Mouse (Mus musculus): ENCODE results near the gene Carns1. TPM values are rescaled to one million over a fixed set of nuclear protein-coding genes. Genes with fewer than 3 reads are reported as not detected.

Carns1 gene
- polyA plus RNA-seq, 1 experiment, result 2.1 TPM

DNA sequence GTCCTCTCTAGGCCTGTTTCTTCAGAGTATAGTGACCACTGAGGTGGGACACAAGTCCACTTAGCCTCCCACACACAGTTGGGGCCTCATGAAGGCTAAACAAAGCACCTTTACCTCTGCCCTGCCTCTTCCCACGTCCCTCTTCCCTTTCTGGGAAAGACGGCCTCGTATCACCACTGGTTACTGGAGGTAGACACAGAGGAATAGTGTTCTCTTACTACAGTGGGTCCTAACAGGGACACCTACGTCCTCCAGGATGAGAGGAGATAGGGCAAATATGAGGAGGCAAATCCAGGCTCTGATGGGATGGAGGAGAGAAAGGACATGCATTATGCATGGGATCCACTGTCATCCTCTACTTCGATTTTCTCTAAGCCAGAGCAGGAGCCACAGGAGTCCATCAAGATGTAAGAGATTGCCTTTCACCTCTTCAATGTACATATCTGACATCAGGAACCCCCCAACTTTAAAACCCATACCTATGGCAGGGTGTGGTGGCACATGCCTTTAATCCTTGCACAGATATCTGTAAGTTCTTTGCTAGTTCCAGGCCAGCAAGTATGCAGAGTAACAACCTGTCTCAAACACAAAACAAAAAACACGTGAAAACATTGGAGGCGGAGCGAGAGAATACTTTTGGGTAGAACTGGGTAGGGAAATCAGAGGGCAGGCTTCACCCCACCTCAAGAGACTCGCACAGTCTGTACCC lies 27.3 kb downstream of the Carns1 start:
- H3K9ac ChIP-seq (ENCODE audit: low read depth, poor library complexity, severe bottlenecking), result no peak overlapping the region
- peaks cover 2% of the 10 kb centered on the region for H3K4me1 ChIP-seq (ENCODE audit: control insufficient read depth, insufficient read depth, low read length)
- no peaks in the 10 kb centered on the region for H3K27me3 ChIP-seq (ENCODE audit: control insufficient read depth, insufficient read depth, low read length, poor library complexity, severe bottlenecking)
- no peak overlapping the region for H3K27ac ChIP-seq (ENCODE audit: insufficient read depth, low read length)
- 0 out of 2 replicates have a peak, but pooled peaks cover 2% of the 10 kb centered on the region for H3K36me3 ChIP-seq (ENCODE audit: control insufficient read depth, insufficient read depth, low read length, poor library complexity, severe bottlenecking)
- no peaks in the 10 kb centered on the region for H3K9me3 ChIP-seq (replicated peaks; ENCODE audit: control insufficient read depth, insufficient read depth, low read length, poor library complexity, severe bottlenecking)
- TF ChIP-seq CTCF (IDR thresholded peaks at IDR 0.05; ENCODE audit: low read depth, low read length) (no peak), POLR2A (IDR thresholded peaks at IDR 0.05; ENCODE audit: insufficient read depth, low read length) (no peak), EP300 (IDR thresholded peaks at IDR 0.05; ENCODE audit: insufficient read depth, low read depth, low read length) (no peak)
- no peak overlapping the region for H3K4me3 ChIP-seq (ENCODE audit: low read depth, low read length)

DNA sequence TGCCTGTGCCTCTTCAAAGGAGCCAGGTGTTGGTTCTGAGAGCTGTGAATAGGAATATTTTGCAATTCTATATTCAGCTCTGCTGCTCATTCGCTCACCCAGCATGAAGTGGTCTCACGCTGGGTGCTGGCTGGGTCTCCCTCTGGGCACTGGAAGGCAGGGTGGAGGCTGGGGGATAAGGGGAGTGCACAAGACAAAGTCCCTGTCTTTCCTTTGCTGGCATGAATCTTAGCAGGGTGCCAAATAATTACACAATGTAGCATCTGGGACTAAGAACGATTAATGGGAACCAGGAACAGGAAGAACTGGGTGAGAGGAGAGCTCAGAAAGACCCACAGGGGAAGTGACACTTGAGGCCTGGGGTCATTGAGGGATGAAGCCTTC lies 28.3 kb downstream of the Carns1 start:
- H3K9me3 ChIP-seq (replicated peaks; ENCODE audit: control insufficient read depth, insufficient read depth, low read length, poor library complexity, severe bottlenecking), result no peaks in the 10 kb centered on the region
- H3K9ac ChIP-seq (ENCODE audit: low read depth, poor library complexity, severe bottlenecking), result no peak overlapping the region
- H3K27ac ChIP-seq (ENCODE audit: insufficient read depth, low read length), result no peak overlapping the region
- H3K4me3 ChIP-seq (ENCODE audit: low read depth, low read length), result no peak overlapping the region
- no peak for TF ChIP-seq POLR2A (IDR thresholded peaks at IDR 0.05; ENCODE audit: insufficient read depth, low read length)
- no peak for TF ChIP-seq EP300 (IDR thresholded peaks at IDR 0.05; ENCODE audit: insufficient read depth, low read depth, low read length)
- no peak for TF ChIP-seq CTCF (IDR thresholded peaks at IDR 0.05; ENCODE audit: low read depth, low read length)
- H3K36me3 ChIP-seq (ENCODE audit: control insufficient read depth, insufficient read depth, low read length, poor library complexity, severe bottlenecking), result 0 out of 2 replicates have a peak, but pooled peaks cover 2% of the 10 kb centered on the region
- H3K4me1 ChIP-seq (ENCODE audit: control insufficient read depth, insufficient read depth, low read length), result peaks cover 2% of the 10 kb centered on the region
- H3K27me3 ChIP-seq (ENCODE audit: control insufficient read depth, insufficient read depth, low read length, poor library complexity, severe bottlenecking), result no peaks in the 10 kb centered on the region

DNA sequence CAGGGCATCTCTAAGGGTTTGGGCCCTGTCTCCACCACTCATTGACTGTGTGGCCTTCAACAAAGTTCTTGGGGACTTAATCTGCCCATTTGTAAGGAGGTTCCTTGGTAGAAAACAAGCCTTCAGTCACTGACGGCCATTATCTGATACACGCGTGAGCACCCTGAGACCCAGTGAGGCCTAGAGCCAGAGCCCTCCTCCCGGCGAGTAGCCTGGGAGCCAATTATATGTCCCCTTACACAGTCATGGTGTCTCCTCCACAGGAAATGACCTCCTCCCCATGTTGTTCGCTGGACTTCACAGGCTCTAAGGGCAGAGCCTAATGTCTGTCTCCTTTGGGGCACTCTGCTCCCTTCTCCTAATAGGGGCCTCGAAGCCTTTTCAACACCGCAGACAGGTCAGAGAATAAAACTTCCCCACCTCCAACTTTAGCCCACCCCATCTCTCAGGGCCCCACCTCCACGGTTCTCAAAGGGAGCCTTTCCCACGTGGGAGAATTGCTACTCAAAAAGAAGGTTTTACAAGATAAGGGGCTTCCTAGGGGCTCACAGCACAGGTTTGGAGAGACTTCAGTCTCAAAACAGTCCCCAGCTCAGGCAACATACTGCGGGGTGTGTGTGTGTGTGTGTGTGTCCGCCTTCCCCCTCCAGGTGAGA lies 28.8 kb downstream of the Carns1 start:
- Histone ChIP-seq H3K9ac (ENCODE audit: low read depth, poor library complexity, severe bottlenecking) (no peak overlapping the region), H3K27me3 (ENCODE audit: control insufficient read depth, insufficient read depth, low read length, poor library complexity, severe bottlenecking) (no peaks in the 10 kb centered on the region), H3K36me3 (ENCODE audit: control insufficient read depth, insufficient read depth, low read length, poor library complexity, severe bottlenecking) (0 out of 2 replicates have a peak, but pooled peaks cover 2% of the 10 kb centered on the region), H3K9me3 (replicated peaks; ENCODE audit: control insufficient read depth, insufficient read depth, low read length, poor library complexity, severe bottlenecking) (no peaks in the 10 kb centered on the region), H3K27ac (ENCODE audit: insufficient read depth, low read length) (no peak overlapping the region), H3K4me1 (ENCODE audit: control insufficient read depth, insufficient read depth, low read length) (peaks cover 2% of the 10 kb centered on the region), H3K4me3 (ENCODE audit: low read depth, low read length) (no peak overlapping the region)
- TF ChIP-seq CTCF (IDR thresholded peaks at IDR 0.05; ENCODE audit: low read depth, low read length) (no peak), POLR2A (IDR thresholded peaks at IDR 0.05; ENCODE audit: insufficient read depth, low read length) (no peak), EP300 (IDR thresholded peaks at IDR 0.05; ENCODE audit: insufficient read depth, low read depth, low read length) (no peak)

DNA sequence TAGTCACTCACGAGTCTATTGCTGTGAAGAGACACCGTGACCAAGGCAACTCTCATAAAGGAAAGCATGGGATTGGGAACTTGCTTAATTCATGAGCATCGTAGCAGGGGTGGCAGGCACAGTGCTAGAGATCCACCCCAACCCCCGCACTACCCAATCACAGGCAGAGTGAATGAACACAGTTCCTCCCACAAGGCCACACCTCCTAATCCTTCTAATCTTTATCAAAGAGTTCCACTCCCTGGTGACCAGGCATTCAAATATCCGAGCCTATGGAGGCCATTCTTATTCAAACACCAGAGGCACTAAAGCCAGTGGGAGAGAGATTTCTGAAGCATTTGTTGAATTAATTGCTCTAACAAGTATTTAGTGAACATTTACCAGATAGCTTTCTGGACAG lies 29.3 kb downstream of the Carns1 start:
- no peak for TF ChIP-seq POLR2A (IDR thresholded peaks at IDR 0.05; ENCODE audit: insufficient read depth, low read length)
- no peak for TF ChIP-seq CTCF (IDR thresholded peaks at IDR 0.05; ENCODE audit: low read depth, low read length)
- TF ChIP-seq EP300 (IDR thresholded peaks at IDR 0.05; ENCODE audit: insufficient read depth, low read depth, low read length), result no peak
- H3K9me3 ChIP-seq (replicated peaks; ENCODE audit: control insufficient read depth, insufficient read depth, low read length, poor library complexity, severe bottlenecking), result no peaks in the 10 kb centered on the region
- H3K27ac ChIP-seq (ENCODE audit: insufficient read depth, low read length), result no peak overlapping the region
- no peaks in the 10 kb centered on the region for H3K27me3 ChIP-seq (ENCODE audit: control insufficient read depth, insufficient read depth, low read length, poor library complexity, severe bottlenecking)
- H3K36me3 ChIP-seq (ENCODE audit: control insufficient read depth, insufficient read depth, low read length, poor library complexity, severe bottlenecking), result 0 out of 2 replicates have a peak, but pooled peaks cover 2% of the 10 kb centered on the region
- peaks cover 2% of the 10 kb centered on the region for H3K4me1 ChIP-seq (ENCODE audit: control insufficient read depth, insufficient read depth, low read length)
- H3K9ac ChIP-seq (ENCODE audit: low read depth, poor library complexity, severe bottlenecking), result no peak overlapping the region
- H3K4me3 ChIP-seq (ENCODE audit: low read depth, low read length), result no peak overlapping the region

DNA sequence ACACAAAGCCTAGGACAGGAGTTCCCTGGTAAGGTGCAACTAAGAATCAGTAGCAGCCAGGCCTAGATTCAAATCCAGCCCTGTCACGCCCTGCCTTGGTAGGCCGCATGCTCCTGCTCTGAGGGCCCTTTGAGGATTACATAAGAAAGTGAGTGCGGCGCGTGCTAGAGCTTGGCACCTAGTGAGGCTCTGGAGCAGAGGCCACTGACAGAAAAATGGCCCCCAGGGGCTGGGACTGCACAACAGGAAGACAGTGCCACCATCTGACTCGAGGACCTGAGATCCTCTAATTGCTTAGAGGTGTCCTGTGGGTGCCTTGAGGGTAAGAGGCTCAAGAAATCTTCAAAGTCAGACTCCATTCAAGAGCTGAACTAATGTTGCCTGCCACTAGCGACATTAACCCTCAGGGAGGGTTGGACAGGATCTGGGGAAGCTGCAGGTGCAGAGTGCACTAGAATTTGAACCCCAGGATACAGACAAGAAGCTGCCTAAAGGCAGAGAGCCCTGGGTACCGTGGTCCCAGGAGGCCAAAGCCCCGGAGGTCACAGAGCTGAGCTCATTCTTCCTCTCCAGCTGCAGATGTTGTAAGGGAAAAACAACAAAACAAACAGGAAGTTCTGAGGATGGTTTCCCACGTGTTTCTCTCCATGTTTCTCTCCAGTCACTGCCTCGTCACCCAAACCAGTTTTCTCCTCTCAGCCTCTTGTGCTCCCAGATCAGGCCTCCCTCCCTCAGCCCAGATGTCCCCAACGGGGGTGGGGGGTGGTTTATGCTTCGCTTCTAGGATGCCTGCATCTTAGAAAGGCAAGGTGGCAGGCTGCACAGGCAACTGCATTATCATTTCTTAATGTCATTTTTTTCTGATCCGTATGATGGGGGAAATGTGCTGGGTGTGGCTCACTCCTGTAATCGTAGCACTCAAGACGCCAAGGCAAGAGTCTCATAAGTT lies 30.5 kb downstream of the Carns1 start:
- Histone ChIP-seq H3K27ac (ENCODE audit: insufficient read depth, low read length) (no peak overlapping the region), H3K4me1 (ENCODE audit: control insufficient read depth, insufficient read depth, low read length) (peaks cover 2% of the 10 kb centered on the region), H3K36me3 (ENCODE audit: control insufficient read depth, insufficient read depth, low read length, poor library complexity, severe bottlenecking) (no peaks in the 10 kb centered on the region), H3K27me3 (ENCODE audit: control insufficient read depth, insufficient read depth, low read length, poor library complexity, severe bottlenecking) (no peaks in the 10 kb centered on the region), H3K4me3 (ENCODE audit: low read depth, low read length) (no peak overlapping the region), H3K9ac (ENCODE audit: low read depth, poor library complexity, severe bottlenecking) (no peak overlapping the region), H3K9me3 (replicated peaks; ENCODE audit: control insufficient read depth, insufficient read depth, low read length, poor library complexity, severe bottlenecking) (no peaks in the 10 kb centered on the region)
- TF ChIP-seq EP300 (IDR thresholded peaks at IDR 0.05; ENCODE audit: insufficient read depth, low read depth, low read length), result no peak
- no peak for TF ChIP-seq POLR2A (IDR thresholded peaks at IDR 0.05; ENCODE audit: insufficient read depth, low read length)
- TF ChIP-seq CTCF (IDR thresholded peaks at IDR 0.05; ENCODE audit: low read depth, low read length), result no peak
